Mouse (Mus musculus) urinary bladder, postnatal 36 days (tissue): ENCODE data around the gene Armc10.
"Not testable (repeated sequence)": the region's sequence is repeated elsewhere in the genome, so short reads cannot be mapped to it uniquely, and the experiment has no call there.

Experiments
- DNase-seq, 2 experiments: peaks; one replicate each; pipeline ENCODE4 v3.0.0; 2022; ENCODE audit warnings: low spot score in 2 of 2, mixed read lengths in 1 of 2

The Armc10 gene

DNA sequence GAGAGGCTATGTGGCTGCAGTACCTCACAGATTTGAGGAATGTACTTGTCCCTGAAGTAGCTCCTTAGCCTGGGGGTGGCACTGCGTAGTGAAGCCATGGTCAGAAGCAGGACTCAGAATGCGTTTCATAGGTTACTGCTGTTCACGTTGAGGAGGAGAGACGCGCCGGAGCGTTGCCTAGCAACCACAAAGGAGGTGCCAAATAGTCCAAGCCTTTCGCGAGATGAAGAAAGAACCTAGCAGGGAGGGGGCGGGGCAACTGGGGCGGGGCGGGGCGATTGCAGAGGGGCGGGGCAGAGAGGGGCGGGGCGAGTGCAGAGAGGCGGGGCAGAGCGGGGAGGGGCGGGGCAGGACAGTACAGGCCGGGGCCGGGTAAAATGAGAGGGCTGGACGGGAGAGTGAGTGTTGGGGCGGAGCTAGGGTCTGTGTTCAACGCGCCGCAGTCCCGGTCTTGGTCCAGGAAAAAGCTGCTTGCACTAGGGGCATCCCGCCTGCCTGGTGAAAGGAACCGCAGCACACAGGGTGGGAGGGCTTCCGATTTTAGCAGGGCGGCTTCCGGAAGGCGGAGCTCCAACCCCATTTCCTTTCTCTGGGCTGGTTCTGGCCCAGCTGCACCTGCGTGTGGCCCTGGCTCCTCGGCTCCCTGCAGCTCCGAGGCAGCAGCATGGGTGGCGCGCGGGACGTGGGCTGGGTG, at the start of gene Armc10, which contains the start of gene Fbxl13:
TSS of gene Armc10 (plus strand) at position 375 of the 694 bp plus-strand sequence.
TSS of gene Fbxl13 (minus strand) at position 196 of the 694 bp plus-strand sequence.
- peak; percentile 77 to 84 for DNase-seq

DNA sequence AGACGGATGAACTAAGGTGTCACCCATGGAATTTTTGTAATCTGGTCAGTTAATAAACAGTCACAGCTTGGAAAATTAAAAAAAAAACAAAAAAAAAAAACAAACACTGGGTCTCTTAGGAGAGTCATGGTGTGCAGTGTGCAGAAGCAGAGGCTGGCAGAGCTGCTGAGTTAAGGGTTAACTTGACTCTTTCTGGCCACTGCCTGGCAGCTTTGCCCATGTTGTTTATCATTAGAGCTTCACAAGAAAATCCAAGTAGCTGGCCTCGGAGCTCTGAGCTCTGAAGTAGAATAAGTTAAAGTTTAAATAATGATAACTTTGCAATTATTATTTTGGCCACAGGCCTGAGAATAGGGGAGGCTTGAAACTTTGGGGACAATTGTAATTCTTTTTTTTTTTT, 46.1 kb upstream of the Armc10 start:
- DNase-seq, result not testable (repeated sequence)

DNA sequence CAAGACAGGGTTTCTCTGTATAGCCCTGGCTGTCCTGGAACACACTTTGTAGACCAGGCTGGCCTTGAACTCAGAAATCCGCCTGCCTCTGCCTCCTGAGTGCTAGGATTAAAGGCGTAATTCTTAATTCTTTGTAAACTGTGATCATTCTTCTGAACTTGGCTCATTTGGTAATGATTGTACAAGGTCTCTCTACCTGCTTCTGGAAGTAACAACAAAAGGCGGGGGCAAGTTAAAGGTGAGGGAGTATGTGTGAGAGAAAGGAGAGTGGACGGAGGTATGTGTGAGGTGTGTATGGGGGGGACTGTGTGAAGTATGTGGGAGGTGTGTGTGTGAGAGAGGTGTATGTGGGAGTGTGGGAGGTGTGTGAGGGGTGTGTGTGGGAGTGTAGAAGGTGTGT, 45.7 kb upstream of the Armc10 start:
- no peak for DNase-seq

DNA sequence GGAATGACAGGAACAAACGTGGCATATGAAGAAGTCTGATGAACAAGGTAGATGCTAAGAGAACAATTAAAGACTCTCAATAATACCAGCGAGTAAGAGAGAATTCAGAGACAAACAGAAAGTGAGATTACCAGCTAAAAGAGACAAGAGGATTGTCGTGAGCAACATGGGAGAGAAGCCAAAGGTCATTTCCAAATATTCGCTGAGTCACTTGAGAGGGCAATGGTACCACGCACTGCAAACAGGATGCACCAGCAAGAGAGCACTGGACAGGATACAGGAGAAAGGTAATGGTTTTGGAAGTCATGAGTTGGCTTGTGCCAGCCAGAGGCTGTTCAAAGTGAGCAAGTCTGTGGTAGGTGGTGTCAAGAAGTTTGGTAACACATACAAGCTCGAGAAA, 39.7 kb upstream of the Armc10 start:
- no peak for DNase-seq

DNA sequence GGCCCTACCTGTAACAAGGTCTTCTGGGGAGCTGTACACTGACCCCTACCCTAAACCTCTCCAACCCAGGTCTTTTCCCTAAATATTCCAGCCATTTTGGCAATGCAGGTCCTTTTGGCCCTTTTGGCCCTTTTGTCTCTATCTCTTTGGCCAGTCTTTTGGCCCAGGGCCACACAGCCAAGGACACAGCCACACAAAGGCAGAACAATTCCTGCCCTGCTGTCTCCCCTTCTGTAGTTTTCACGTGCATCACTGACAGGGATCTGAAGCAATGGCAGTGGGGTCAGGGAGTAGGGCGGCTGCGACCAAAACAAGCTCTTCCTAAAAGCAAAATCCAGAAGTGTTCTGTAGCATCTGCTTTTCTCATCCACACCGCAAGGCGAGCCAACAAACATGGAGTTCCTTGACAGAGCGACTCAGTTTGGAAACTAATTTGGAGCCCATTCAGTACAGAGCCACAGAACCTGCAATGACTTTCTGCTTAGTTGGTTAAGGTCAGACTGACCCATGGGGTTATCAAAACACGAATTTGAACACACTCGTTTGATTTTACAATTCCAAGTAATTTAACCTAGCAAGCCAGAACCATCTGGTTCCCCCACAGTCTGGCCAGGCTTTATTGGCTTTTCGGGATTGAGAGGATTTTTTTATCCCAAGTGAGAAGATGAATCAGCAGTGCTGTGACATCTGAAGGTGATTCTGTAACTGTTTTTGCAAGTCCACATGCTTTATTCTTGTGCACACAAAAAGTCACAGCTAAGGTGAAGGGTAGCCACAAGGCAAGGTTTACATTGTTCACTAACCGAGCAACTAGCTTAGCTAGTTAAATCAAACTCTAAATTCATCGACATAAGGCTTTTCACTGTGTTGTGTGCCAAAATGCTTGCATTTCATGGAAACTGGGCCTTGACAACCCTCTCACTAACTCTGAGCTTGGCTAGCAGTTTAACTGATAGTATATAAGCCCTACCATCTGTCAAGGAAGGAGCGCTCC, 37.0 kb upstream of the Armc10 start:
- no peak for DNase-seq

DNA sequence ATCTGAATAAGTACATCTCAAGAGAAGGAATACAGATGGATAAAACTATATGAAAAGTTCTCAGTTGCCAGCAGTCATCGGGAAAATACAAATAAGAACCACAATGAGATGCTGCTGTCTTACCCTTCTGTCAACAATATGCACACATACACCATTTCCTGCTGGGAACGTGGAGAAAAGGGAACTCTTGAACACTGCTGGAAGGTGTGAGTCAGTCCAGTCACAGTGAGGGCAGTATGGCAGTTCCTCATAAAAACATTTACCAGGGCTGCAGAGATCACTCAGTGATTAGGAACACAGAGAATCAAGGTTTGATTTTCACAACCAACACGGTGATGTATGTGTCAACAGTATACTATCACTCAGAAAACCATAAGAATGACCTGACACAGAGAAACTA, 34.6 kb upstream of the Armc10 start:
- no peak for DNase-seq

DNA sequence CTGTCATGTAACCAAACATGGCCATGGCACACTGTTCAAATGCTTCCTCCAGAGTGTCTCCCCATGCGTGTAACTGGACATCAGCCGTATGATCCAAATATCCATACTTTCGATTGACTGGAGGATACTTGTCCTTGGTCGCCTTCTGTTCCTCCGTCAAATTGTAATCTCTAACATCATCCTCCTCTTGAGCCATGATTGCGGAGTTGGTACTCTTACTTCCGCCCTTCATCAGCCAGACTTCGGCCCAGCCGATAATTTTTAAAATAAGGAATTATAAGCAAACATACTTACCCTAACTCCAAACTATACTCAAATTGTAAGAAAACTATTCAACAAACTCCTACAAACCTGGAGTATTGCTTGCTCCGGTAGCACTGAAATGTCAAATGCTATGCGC, 31.3 kb upstream of the Armc10 start:
- not testable (repeated sequence) for DNase-seq

DNA sequence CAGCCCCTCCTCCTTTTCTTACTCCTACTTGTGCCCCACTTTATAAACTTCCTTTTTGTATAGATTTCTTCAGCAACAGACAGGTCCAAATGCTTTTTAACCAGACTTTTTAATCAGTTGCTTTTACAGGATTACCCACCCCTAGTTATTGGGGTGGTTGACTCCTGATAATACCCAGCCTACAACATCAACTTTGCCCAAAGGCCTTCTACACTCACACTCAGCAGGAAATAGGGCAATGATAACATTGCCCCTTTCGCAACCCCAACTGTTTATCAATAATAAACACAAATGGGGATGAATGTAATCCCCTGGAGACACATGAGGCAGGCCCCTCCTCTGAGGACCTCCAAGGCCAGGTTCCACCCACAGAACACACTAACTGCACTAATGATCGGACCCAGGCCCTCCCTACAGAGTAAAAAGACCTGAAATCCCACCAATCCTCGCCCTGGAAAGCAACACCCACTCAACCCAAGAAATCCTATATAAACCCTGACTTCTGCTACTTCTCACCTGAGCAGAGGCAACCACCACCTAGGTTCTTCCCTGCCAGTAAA, 29.1 kb upstream of the Armc10 start:
- no peak for DNase-seq

DNA sequence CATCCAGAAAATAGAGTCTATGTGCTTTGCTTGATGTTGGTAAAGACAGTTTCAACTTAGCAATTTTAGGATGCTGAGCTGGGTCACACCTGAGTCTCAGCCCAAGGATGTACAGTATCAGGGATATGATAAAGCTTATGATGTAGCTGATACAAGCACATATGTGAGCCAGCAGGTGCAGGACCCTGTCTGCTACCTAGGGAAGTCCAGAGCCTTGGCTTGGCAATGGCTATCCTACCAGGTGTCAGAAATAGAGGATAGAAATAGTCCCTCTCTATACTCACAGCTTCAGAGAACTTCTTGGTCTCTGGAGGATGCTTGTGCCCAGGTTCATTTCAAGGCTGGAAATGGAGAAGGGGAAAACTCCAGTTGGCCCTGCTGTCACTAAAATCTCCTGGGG, 19.7 kb upstream of the Armc10 start:
- DNase-seq, result no peak

DNA sequence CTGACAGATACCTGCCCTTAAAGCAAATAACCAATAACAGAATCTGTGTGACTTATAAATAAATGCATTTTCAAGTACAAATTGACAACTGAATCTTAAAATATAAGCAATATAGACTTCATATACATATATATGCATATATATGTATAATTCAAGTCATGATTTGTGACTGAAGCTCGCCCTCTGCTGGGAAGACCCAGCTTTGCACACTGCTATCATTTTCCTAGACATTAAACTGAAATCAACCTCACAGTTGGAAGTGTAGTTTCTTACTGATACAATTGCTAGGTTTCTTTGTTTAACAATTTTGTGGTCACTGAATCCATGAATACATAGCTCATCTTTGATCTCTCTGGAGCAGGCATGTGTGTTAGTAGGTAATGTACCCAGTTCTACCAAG, 4.7 kb upstream of the Armc10 start:
- peak in 1 of 2 experiments; percentile 13 for DNase-seq

DNA sequence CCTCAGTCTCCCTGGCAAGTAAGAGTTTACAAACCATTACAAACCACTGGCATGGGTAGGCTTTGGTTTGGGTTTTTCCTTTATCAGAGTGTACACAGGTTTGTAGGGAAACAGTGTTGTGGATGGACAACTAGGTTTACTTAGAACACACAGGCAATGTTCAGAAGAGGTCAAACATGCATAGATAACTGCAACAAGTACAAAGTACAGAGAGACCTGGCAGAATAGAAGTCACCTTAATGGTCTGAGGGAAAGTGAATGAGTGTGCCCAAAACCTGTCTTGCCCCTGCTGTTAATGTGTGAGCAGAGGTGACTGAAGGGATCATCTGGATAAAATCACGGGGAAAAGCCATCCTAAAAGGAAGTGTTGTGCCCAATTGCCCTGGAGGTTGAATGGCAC, 2.0 kb upstream of the Armc10 start:
- no peak for DNase-seq

DNA sequence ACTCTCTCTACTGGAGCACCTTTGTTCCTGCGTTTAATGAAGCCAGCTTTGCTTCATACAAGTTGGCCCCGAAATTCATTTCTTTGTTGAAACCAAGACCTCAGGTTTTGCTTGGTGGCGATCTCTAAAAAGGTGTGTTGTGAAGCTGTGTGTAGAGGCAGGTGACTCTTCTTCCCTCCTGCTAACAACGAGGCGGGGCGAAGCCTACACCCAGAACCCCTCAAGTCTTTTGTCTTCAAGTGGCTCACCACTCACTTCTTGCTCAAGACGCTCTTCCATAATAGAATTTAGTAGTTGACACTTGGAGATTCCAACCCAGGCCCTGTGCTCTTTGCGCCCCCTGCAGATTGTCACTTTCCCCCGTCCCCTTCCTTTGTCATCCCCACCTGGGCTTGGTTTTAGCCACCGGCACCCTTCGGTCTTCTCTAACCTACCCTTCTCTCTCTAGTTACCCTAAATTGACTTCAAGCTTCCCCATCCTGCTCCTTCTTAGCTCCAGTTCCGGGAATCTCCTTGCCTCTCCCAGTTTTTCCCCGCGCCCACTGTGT, 648 bp upstream of the Armc10 start:
- no peak for DNase-seq

DNA sequence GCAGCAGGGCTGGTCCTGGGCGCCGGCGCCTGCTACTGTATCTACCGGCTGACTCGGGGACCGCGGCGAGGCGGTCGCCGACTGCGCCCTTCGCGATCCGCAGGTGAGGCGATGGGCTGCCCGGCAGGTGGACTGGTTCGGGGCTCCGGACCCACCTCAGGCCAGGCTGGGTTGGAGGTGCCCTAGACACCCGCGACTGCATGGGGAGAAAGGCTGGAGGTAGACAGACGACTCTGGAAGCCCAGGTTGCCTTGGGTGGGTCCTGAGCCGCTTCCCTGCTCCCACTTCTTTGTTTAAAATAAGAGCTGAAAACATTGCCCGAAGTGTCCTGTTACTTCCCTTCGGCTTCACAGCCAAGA, 499 bp downstream of the Armc10 start:
- no peak for DNase-seq

DNA sequence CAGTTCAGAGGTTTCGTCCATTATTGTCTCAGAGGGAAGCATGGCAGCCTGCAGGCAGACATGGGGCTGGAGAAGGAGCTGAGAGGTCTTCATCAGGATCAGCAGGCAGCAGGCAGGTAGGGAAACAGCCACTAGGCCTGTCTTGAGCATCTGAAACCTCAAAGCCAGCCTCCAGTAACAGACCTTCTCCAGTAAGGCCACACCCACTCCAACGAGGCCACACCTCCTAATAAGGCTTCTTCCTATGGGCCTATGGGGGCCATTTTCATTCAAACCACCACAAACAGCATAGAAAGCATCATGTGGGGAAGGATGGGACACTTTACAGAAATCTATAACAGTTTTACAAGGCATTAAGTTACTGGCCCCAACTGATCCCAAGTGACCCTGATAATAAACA, 5.1 kb downstream of the Armc10 start:
- no peak for DNase-seq

DNA sequence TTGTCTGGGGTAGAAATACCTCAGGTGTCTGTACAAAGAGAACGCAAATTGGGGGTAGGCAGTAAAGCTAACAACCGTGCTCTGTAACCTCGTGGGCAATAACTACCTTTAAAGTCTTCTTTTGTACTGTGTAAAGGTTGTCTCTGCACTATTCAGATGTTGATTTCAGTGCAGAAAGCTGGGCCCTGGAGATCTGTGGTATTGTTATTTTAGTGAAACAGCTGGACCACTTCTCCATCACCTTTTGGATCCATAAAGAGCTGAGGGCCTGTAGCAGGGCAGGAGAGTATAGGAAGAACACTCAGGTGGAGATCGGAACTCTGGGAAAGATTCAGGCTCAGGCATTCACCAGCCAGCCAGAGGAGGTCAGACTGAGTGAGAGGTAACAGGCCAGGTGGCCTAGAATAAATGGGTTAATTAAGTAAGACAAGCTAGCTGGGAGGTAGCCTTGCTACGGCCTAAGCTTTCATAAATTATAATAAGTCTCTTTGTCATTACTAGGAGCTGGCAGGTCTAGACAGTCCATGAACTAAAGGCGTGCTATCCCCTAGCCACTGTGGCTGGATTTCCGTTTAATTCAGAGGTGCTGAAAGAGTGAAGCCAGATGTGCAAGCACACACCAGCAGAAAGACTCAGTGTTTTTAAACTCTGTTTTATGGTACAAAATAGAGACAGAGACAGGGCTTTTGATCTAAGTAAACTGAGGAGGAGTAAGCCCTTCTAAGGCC, 6.4 kb downstream of the Armc10 start:
- DNase-seq, result no peak

DNA sequence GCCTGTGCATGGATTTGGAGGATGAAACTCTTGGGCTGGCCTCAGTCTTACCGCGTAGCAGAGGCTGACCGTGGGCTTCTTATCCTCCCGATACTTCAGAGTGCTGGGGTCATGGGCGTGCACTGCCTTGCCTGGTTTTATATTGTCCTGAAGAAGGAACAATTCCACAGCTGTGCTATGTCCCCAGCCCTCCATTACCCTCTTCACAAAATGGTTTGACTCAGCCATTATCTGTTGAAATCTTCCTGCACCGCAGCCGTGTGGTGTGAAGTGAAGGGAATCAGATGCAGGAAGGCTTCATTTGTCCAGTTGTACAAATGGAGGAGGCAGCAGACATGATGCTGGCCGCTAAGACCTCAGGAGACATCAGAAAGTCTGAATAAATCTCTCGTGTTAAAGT, 11.3 kb downstream of the Armc10 start:
- no peak for DNase-seq

DNA sequence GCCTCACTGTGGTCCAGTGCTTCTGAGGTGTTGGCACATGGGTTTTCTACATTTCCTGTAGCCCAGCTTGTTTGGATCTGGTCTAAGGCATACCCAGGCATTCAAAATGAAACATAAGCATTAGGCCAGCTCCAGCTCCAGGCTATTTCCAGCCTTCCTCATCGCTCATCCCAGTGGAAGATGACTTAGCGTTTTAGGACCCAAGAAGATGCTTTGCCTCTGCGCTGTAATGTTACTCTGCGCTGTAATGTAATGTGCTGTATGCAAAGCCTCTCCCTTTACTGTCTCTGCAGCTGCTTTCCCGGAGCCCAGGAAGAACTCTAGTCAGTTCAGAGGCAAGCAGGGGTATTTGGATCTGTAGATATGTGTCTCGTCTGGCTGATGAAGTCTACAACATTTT, 12.4 kb downstream of the Armc10 start:
- DNase-seq, result no peak

DNA sequence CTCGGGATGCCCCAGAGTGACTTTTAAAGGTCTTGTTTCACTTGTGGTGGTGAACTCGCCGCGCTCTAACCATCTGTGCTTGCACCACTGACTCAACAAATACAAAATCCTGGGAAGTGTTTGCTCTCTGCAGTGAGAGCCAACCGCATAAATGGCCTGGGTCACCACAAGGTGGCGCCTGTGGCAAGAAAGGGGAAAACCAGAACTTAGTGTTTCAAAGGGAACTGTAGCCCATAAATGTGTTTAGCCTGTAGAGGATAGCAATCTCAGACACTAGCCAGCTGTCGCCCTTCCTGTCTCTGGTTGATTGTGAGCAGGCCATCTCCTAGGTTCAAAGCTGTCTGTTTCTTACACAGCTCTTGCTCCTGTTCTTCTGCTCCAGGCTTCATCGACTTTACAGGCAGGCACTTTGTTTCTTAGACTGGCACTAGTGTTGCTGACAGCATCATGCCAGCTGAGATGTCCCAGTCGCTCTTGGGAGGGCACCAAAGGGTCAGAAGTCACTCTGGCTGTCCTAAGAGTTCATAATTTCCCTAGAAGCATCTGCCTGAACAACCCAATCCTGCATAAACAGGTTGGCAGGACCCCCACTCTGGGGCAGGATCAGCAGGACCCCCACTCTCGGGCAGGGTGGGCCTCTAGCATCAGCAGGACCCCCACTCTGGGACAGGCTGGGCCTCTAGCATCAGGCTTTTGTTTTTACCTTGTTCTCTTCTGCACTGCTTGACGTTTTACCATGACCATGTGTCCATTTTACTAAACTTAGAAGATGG, 13.2 kb downstream of the Armc10 start:
- DNase-seq, result peak; percentile 69 to 82

DNA sequence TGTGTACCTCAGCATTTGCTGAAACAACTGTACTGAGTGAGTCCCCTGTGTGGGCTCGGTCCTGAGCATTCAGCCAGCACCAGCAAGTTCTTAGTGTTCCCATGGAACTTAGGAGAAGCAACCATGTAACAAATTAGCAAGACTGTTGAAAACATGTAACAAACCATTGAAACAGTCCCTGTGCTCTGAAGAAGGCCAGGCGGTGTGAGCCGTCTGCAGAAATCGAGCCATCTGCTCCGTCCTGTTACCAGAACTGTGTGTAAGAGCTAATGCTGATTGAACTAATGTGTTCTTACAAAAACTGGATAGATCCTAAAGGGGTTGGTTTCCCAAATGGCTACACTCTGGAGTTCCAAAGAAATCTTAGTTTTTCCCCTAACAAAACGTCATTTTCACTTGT, 15.2 kb downstream of the Armc10 start:
- no peak for DNase-seq

DNA sequence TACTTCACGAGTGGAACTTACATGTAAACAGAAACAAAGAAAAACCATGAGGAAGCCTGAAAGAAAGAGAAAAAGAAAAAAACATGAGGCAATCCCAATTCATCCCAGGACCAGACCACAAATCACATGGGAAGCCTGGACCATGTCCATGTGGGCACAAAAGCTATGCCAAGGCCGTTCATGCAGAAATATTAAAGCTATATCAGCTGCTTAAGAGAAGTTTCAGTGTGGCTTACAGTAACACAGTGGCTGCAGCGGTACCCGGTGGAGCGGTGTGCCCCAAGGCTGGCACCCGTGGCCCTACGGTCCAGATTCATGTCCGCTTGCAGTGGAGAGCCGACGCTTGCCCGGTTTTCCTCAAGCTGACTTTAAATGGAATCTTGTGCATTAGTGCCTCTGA, 17.5 kb downstream of the Armc10 start:
- no peak for DNase-seq
